Mouse (Mus musculus): Measurements from ENCODE around the gene Vps41.

GRCm38 (mm10) chr13:18718461-18718860 is 1.4 kb downstream of the Vps41 start:
- TF ChIP-seq POLR2AphosphoS5 (IDR thresholded peaks at IDR 0.05; ENCODE audit: insufficient replicate concordance, low read depth, low read length) = no peak
- TF ChIP-seq GATA1 (IDR thresholded peaks at IDR 0.05; ENCODE audit: borderline replicate concordance, low read length) = no peak
